Mouse (Mus musculus): ENCODE data around the gene Colgalt2.

DNA sequence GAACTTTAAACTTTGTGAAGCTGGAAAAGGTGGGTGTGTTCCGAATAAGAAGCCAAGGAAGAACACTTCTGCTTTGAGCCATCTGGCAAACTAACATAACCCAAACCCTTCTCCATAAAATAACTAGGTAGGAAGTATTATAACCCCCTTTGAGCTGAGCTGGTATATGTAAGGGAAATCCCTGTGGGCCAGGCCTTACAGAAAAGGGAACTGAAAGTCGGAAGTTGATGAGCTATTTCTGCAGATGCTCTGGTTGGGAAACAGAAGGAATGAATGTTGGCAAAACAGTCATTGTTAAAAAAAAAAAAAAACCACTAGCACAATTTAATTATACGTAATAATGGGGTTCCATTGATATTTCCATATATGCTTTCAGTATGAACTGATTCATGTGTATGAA, 129.1 kb downstream of the Colgalt2 start:
- TF ChIP-seq GATA1 (IDR thresholded peaks at IDR 0.05; ENCODE audit: borderline replicate concordance, low read length) (no peak), FLI1 (IDR thresholded peaks at IDR 0.05; ENCODE audit: low read length) (no peak)

Measured in megakaryocyte, embryonic 14.5 days (primary cell).